Mouse (Mus musculus) hindbrain, embryonic 16.5 days (tissue): ENCODE measurements at regions not wholly inside any gene's neighbourhood (a gene's known extent, or its start where the extent isn't known, plus 50 kb on each side); places are given as distances from the start of the nearest gene placed in this dataset.

Experiments used
- ATAC-seq: fragments of 200-750 bp; cut with Nextera tagmentation; 2 replicates; pipeline ENCODE4 v1.8.0; 2017; ENCODE audit warnings: moderate TSS enrichment, moderate library complexity
- H3K27ac ChIP-seq: fragments of 300-500 bp; sonication (generic); 2 replicates; pipeline ENCODE4 v1.5.1; 2014; ENCODE audit warnings: low read depth, mild to moderate bottlenecking, control low read depth, low read length, moderate library complexity
- H3K27me3 ChIP-seq: fragments of 300-500 bp; sonication (generic); replicated peaks from 2 replicates; pipeline ENCODE4 v1.6.1; 2014; ENCODE audit warnings: low read length; ENCODE audit not compliant: control insufficient read depth, insufficient read depth
- H3K36me3 ChIP-seq: fragments of 300-500 bp; sonication (generic); 2 replicates; pipeline ENCODE4 v1.6.1; 2014; ENCODE audit warnings: mild to moderate bottlenecking, low read length, moderate library complexity, mixed read lengths; ENCODE audit not compliant: control insufficient read depth, insufficient read depth
- H3K4me1 ChIP-seq: fragments of 300-500 bp; sonication (generic); 2 replicates; pipeline ENCODE4 v1.6.1; 2014; ENCODE audit warnings: low read depth, low read length; ENCODE audit not compliant: control insufficient read depth, insufficient read depth
- H3K4me2 ChIP-seq: fragments of 300-500 bp; sonication (generic); 2 replicates; pipeline ENCODE4 v1.6.1; 2014; ENCODE audit warnings: mild to moderate bottlenecking, low read length, control low read depth, moderate library complexity
- H3K4me3 ChIP-seq: fragments of 300-500 bp; sonication (generic); 2 replicates; pipeline ENCODE4 v1.5.1; 2014; ENCODE audit warnings: mild to moderate bottlenecking, low read length, control low read depth, moderate library complexity
- H3K9ac ChIP-seq: fragments of 300-500 bp; sonication (generic); 2 replicates; pipeline ENCODE4 v1.6.1; 2014; ENCODE audit warnings: low read depth, mild to moderate bottlenecking, control low read depth, low read length, moderate library complexity
- H3K9me3 ChIP-seq: fragments of 300-500 bp; sonication (generic); 2 replicates; pipeline ENCODE4 v1.6.1; 2014; ENCODE audit warnings: mild to moderate bottlenecking, low read length, moderate library complexity; ENCODE audit not compliant: control insufficient read depth
- WGBS: fragments of 180-500 bp; shearing (Covaris S2); extraction: QIAGEN DNeasy Blood & Tissue Kit; methylation state at CpG from one replicate; pipeline ENCODE4 v1.1.7; 2014; 5-methylcytosine and 5-hydroxymethylcytosine counted together

- no peak overlapping the region for H3K9ac ChIP-seq
- no peak for ATAC-seq
- H3K4me3 ChIP-seq = no peak overlapping the region
- H3K27ac ChIP-seq = no peak overlapping the region
- no peak overlapping the region for H3K4me2 ChIP-seq
- H3K4me1 ChIP-seq = no peaks in the 10 kb centered on the region
- no peaks in the 10 kb centered on the region for H3K9me3 ChIP-seq
- WGBS = 77% methylated on average over 4 of the region's 4 CpGs
- no peaks in the 10 kb centered on the region for H3K27me3 ChIP-seq
- no peaks in the 10 kb centered on the region for H3K36me3 ChIP-seq
Measured at GRCm38 (mm10) chr3:131887670-131888069, 197.4 kb upstream of the Dkk2 start.

GRCm38 (mm10) chr3:131891941-131892340 is 193.2 kb upstream of the Dkk2 start:
- H3K27me3 ChIP-seq = no peaks in the 10 kb centered on the region
- no peaks in the 10 kb centered on the region for H3K36me3 ChIP-seq
- no peaks in the 10 kb centered on the region for H3K9me3 ChIP-seq
- no peak overlapping the region for H3K4me2 ChIP-seq
- no peak overlapping the region for H3K9ac ChIP-seq
- no peaks in the 10 kb centered on the region for H3K4me1 ChIP-seq
- no peak overlapping the region for H3K27ac ChIP-seq
- 86% methylated on average over 7 of the region's 7 CpGs for WGBS
- H3K4me3 ChIP-seq = no peak overlapping the region
- no peak for ATAC-seq

- H3K9me3 ChIP-seq = no peaks in the 10 kb centered on the region
- H3K27me3 ChIP-seq = no peaks in the 10 kb centered on the region
- no peak for ATAC-seq
- no peak overlapping the region for H3K4me2 ChIP-seq
- H3K4me3 ChIP-seq = no peak overlapping the region
- WGBS = 78% methylated on average over 16 of the region's 16 CpGs
- H3K36me3 ChIP-seq = no peaks in the 10 kb centered on the region
- H3K27ac ChIP-seq = no peak overlapping the region
- no peaks in the 10 kb centered on the region for H3K4me1 ChIP-seq
- H3K9ac ChIP-seq = no peak overlapping the region
Measured at GRCm38 (mm10) chr3:131893061-131893804, 191.9 kb upstream of the Dkk2 start.

- Histone ChIP-seq H3K4me2 (no peak overlapping the region), H3K9me3 (no peaks in the 10 kb centered on the region), H3K4me3 (no peak overlapping the region), H3K27ac (no peak overlapping the region), H3K27me3 (no peaks in the 10 kb centered on the region), H3K9ac (no peak overlapping the region), H3K4me1 (no peaks in the 10 kb centered on the region), H3K36me3 (no peaks in the 10 kb centered on the region)
- ATAC-seq = no peak
- WGBS = 72% methylated on average over 1 of the region's 1 CpGs
Measured at GRCm38 (mm10) chr3:131895057-131895456, 190.0 kb upstream of the Dkk2 start.

GRCm38 (mm10) chr3:131913534-131913933 is 171.6 kb upstream of the Dkk2 start:
- H3K9ac ChIP-seq = no peak overlapping the region
- WGBS = 90% methylated on average over 6 of the region's 6 CpGs
- H3K4me3 ChIP-seq = no peak overlapping the region
- no peak overlapping the region for H3K4me2 ChIP-seq
- no peaks in the 10 kb centered on the region for H3K36me3 ChIP-seq
- H3K27ac ChIP-seq = no peak overlapping the region
- peaks cover 3% of the 10 kb centered on the region; the same call in 1 of the 2 replicates for H3K9me3 ChIP-seq
- no peaks in the 10 kb centered on the region for H3K27me3 ChIP-seq
- H3K4me1 ChIP-seq = no peaks in the 10 kb centered on the region
- no peak for ATAC-seq

GRCm38 (mm10) chr3:131914372-131914771 is 170.7 kb upstream of the Dkk2 start:
- Histone ChIP-seq H3K36me3 (no peaks in the 10 kb centered on the region), H3K27ac (no peak overlapping the region), H3K9me3 (peaks cover 3% of the 10 kb centered on the region; the same call in 1 of the 2 replicates), H3K9ac (no peak overlapping the region), H3K4me2 (no peak overlapping the region), H3K4me3 (no peak overlapping the region), H3K27me3 (no peaks in the 10 kb centered on the region), H3K4me1 (no peaks in the 10 kb centered on the region)
- 80% methylated on average over 3 of the region's 3 CpGs for WGBS
- ATAC-seq = no peak

GRCm38 (mm10) chr3:131914997-131915396 is 170.1 kb upstream of the Dkk2 start:
- H3K27ac ChIP-seq = no peak overlapping the region
- WGBS = 70% methylated on average over 7 of the region's 7 CpGs
- H3K9ac ChIP-seq = no peak overlapping the region
- no peaks in the 10 kb centered on the region for H3K4me1 ChIP-seq
- ATAC-seq = no peak
- no peaks in the 10 kb centered on the region for H3K36me3 ChIP-seq
- no peak overlapping the region for H3K4me2 ChIP-seq
- H3K4me3 ChIP-seq = no peak overlapping the region
- no peaks in the 10 kb centered on the region for H3K27me3 ChIP-seq
- peaks cover 3% of the 10 kb centered on the region; the same call in 1 of the 2 replicates for H3K9me3 ChIP-seq

- no peak overlapping the region for H3K9ac ChIP-seq
- no peak overlapping the region for H3K4me3 ChIP-seq
- H3K27me3 ChIP-seq = no peaks in the 10 kb centered on the region
- no peak overlapping the region for H3K27ac ChIP-seq
- H3K4me2 ChIP-seq = no peak overlapping the region
- WGBS = 61% methylated on average over 13 of the region's 13 CpGs
- no peaks in the 10 kb centered on the region for H3K4me1 ChIP-seq
- ATAC-seq = no peak
- peaks cover 3% of the 10 kb centered on the region; the same call in 1 of the 2 replicates for H3K9me3 ChIP-seq
- no peaks in the 10 kb centered on the region for H3K36me3 ChIP-seq
Measured at GRCm38 (mm10) chr3:131917734-131918534, 167.2 kb upstream of the Dkk2 start.

- no peak overlapping the region for H3K4me2 ChIP-seq
- H3K9ac ChIP-seq = no peak overlapping the region
- peaks cover 3% of the 10 kb centered on the region; the same call in 1 of the 2 replicates for H3K9me3 ChIP-seq
- peak; percentile 92 for ATAC-seq
- no peak overlapping the region for H3K27ac ChIP-seq
- 56% methylated on average over 12 of the region's 12 CpGs for WGBS
- H3K4me3 ChIP-seq = no peak overlapping the region
- no peaks in the 10 kb centered on the region for H3K4me1 ChIP-seq
- no peaks in the 10 kb centered on the region for H3K27me3 ChIP-seq
- no peaks in the 10 kb centered on the region for H3K36me3 ChIP-seq
Measured at GRCm38 (mm10) chr3:131919476-131919875, 165.6 kb upstream of the Dkk2 start.
